Mouse (Mus musculus) embryo, embryonic 9.5 days (tissue): ENCODE data around the gene Aph1b.
"Not testable (repeated sequence)": the region's sequence is repeated elsewhere in the genome, so short reads cannot be mapped to it uniquely, and the experiment has no call there.

Experiments
- DNase-seq: peaks from one replicate; pipeline ENCODE4 v3.0.0-alpha.2; 2017; ENCODE audit errors: extremely low spot score

Aph1b gene

DNA sequence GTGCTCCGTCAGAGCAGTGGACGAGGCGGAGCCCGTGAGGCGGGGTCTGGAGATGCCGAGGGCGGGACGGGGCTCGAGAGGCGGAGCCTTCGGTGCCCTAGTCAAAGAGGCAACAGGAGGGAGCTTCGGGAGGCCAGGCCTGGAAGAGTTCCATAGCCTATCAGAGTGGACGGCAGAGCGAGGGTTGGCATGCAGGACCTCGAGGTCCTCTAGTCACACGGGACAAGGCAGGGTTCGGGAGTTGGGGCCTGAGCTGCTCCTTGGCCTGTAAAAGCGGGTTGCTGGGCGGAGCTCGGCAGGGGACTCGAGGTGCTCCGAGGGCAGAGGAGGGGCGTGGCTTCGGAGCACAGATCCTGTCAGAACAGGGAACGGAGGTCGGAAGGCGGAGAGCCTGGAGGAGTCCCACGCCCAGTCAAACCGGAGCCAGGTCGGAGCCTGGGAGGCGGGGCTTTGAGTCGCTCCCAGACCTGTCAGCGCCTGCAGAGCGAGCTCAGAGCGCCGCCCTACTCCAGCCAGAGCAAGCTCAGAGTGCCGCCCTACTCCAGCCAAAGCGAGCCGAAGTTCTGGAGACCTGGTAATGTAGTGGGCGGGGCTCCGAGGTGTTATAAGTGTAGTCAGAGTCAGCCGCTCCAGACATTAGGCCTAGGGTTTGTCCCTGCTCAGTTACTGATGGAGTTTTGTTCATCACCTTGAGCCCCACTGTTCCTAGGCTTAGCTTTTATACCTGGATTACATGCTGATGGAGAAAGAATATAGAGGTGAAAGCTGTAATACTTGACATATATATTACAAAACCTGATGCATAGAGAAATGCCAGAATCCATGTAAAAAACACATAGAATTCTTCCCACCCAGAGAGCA, at the start of gene Aph1b:
Gene Aph1b, minus strand, starts transcription at position 27 of the 861 bp plus-strand sequence.
- DNase-seq = peak; percentile 99

DNA sequence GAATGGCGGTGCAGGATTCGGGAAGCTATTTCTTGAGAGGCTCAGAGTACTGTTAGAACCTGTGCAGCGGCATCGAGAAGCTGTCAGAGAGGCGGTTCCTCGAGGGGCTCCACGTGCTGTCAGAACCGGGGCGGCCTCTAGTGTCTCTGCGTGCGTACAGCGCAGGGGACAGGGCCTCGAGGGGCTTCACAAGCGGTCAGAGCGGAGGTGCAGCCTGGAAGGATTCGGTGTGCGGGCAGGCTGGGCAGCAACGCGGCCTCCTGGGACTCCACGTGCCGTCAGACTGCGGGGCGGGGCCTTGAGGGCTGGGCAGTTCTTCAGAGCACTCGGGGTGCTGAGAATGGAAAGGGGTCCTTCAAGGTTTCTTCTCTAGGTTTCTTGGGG, 39.8 kb upstream of the Aph1b start:
- no peak for DNase-seq

DNA sequence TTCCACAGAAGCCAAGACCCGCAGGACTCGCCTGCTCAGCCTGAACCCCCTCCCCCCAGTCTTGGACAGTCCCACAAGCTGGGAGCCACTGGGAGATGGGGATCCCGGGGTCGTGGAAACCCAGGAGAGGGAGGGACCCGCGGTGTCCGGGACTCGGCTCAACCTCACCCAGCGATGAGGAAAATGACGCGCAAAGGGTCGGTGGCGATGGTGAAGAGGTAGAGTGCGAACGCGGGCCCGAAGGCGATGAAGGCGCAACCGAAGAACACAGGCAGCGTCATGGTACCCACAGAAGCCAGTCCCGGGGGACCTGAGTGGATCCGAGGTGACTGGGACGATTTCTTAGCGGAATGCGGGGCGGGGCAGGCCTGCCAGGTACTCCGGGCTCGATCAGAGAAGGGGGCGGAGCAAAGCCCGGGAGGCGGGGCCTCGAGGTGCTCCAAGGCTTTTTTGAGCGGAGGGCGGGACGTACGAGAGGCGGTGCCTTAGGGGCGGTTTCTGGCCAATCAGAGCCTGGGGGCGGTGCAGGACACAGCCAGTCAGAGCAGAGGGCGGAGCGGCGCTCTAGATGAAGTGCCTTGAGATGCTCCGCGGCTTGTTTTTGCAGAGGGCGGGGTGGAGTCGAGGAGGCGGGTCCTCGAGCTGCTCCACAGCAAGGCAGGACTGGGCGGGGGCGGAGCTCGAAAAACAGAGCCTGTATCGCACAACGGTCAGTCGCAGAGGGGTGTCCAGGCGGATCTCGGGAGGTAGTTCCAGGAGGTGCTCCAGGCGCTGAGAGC, 39.2 kb upstream of the Aph1b start, which contains the start of gene Aph1c:
Gene Aph1c, minus strand, starts transcription at position 409 of the 779 bp plus-strand sequence.
- DNase-seq = peak; percentile 98

DNA sequence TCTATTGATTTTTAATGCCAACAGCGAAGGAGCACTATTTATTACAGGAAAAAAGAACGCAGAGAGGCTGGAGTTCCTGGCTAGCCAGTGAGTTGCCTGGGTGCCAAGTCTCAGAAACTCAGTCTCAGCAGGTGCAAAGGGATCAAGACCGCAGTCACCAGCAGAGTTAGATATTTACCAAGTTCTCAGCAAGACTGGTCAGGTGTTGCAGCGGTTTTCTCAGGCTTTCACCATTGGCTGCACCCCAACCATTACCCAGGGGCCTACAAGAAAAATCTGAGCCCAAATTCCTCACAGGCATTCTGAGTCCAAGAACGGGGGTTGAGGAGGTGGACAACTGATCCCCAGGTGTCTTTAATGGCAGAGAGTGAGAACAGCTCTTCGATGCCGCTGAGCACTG, 38.6 kb upstream of the Aph1b start:
- DNase-seq = no peak

DNA sequence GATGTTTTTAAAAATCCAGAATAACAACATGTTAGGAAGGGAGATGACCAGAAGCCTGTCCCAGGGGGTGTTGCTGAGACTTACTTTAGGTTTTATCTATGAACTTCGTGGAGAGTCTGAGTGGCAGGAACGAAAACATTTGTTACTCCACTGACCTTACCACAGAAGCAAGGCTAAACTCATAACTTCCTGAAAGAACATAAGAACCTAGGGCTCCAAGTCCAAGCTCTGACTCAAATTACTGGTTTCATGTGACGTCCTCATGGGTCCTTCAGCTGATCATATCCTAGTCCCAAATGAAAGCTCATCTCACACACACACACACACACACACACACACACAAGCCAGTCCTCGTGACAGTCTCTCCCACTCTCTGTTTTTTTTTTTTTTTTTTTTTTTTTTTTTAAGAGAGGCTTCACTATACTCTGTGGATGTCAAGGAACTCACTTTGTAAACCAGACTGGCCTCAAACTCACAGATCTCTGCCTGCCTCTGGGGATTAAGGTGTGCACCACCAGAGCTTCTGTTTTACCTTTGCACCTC, 37.1 kb upstream of the Aph1b start:
- DNase-seq = no peak

DNA sequence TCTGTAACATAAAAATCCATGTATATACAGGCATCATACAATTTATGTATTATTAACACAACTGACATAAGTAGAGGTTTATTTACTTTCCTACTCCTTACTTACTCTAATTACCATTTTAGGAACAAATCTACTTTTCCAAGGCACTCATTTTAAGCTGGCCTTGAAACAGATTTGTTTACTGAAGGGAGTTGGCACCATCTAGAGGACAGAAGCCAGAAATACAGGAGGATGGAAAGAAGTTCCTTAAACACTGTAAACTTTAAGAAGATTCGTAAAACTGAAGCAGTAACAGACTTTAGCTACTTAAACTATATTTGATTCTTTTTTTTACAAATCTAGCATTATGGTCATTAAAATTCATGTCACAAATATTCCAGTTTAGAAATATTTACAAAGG, 30.7 kb upstream of the Aph1b start:
- DNase-seq = no peak

DNA sequence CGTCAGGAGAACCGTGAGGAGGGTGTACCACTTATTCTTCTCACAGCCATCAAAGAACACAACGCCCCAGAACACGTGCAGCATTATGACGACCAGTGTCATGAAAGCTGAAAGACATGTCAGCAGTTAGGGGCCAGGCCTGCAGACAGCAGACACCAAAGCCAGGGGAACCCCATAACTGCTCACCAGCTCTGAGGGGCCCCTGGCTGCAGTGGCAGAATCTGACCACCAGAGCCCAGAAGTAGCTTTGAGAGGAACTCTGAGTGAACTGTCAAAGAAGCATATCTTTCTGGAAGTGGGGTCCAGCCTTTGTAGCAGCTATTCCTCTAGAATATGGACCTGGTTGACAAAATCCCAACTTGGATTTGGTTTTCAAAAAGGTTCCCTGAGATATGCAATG, 27.0 kb upstream of the Aph1b start:
- DNase-seq = not testable (repeated sequence)

DNA sequence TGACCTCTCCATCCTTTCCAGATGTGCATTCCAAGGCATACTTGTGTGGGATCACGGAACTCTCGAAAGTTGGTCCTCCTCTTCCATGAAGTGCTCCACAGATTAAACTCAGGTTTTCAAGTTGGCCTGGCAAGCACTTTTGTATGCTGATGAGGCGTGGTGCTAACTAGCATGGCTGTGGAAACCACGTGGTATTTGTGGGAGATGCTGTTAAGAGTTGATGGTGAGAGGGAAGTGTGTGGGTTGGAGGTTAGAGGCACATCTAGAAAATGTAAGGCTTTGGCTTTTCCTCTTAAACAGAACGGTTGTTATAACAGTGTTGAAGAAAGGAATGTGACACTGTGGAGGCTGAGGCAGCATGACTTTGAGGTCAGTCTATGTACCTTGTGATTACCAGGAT, 25.7 kb upstream of the Aph1b start:
- DNase-seq = no peak

DNA sequence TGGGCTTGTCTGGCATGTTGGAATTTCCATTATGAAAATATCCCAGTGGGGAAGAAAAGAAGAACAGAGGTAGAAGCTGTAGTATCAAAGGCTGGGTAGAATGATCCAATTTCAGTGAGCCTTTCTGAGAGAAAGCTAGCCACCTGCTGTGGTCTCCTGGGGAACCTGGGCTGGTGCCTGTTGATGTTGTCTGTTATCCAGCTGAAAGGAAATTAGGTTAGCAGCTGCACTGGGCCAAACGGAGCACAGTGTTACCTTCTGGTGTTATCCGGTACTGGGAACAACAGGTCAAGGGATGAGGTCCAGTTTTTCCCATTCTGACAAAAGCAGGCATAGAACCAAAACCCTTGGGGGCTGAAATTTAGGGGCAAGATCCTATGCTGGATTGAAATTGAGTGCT, 18.1 kb upstream of the Aph1b start:
- DNase-seq = no peak

DNA sequence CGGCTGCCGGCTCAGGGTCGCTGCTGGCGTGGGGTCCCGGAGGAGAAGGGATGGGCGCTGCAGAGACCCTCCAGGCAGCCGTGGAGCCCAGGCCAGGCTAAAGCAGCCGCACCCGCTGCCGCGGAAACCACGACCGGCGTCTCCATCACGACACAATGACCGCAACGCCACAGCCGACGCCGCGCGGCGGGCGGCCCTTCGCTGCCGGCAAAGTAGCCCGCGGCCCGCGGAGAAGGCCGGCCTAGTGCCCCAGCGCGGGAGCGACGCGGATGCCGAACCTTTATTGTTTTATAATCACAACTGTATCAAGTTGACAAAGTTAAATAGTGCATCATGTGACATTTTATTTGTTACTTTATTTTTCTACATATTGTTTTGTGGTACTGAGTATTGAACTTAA, 10.7 kb upstream of the Aph1b start:
- peak; percentile 50 for DNase-seq

DNA sequence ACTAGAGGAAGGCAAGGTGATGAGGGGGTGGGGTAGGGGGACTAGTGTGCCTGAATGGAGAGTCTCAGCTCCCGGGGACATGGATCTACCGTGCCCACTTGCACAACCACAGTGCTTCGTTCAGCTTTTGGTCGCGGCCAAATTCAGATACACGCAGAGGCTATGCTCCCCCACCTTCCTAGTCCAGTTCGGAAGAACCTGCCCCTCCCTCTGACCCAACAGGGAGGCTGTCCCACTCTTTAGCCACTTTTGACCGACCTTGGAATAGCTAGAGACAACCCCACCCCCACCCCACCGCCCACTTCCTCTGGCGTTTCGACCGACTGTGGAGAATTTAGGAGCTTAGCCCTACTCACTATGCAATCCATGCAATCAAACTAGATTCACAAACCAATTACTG, 6.7 kb upstream of the Aph1b start:
- no peak for DNase-seq

DNA sequence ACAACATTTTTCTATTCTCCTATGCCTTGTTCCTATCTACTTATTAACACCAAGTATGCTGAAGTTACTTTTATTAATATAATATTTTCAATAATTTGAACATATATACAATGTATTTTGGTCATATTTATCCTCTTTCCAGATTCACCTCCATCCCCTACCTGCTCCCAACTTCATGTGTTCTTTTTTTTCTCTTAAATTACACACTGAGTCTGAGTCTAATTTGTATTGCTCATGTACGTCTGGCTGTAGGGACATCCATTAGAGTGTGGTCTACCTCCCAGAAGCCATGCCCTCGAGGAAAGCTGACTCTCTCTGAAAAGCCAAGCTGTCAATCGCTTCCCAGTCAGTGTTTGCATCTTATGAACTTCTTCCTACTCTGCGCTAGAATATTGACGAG, 1.4 kb upstream of the Aph1b start, which contains the start of gene Gm10647:
Gene Gm10647, plus strand, starts transcription at position 301 of the 400 bp plus-strand sequence.
- no peak for DNase-seq

DNA sequence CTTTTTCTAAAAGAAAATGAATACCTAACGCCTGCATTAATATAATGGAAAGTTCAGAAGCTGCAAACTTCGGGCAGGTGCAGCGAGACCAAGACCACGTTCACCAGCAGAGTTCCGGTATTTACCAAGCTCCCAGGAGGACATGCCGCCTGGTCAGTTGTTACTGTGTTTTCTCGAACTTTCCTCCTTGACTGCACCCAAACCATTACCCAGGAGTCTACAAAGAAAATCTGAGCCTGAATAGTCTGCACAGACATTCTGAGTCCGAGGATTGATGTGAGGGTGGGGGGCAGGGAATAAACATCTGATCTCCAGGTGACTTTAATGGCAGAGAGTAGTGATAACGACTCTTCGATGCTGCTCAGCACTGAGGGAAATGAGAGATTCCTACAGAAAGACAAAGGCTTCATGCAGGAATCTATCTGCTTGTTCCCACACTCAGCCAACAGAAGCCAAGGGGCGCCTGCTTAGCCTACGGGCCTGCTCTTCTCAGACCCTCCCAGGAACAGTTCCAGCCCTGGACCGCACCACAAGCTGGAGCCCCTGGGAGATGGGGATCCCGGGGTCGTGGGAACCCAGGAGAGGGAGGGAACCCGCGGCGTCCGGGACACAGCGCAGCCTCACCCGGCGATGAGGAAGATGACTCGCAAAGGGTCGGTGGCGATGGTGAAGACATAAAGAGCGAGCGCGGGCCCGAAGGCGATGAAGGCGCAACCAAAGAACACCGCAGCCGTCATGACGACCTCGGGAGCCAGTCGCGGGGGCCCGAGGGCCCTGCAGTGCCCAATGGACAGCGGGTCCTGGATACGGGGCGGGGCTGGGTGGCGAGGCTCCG, 444 bp downstream of the Aph1b start:
- DNase-seq = no peak

DNA sequence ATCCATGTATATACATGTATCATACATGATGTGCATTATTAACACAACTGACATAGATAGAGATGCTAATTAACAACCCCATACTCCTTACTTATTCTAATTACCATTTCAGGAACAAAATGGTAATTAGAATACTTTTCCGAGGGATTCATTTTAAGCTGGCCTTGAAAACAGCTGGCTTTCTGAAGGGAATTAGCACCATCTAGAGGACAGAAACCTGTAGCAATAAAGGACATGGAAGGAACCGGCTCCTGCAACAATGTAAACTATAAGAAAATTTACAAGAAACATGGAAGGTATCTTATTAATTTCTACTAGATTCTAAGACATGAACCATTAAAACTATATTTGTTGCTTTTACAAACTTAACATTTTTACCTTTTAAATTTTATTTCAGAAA, 7.5 kb downstream of the Aph1b start:
- DNase-seq = peak; percentile 35

DNA sequence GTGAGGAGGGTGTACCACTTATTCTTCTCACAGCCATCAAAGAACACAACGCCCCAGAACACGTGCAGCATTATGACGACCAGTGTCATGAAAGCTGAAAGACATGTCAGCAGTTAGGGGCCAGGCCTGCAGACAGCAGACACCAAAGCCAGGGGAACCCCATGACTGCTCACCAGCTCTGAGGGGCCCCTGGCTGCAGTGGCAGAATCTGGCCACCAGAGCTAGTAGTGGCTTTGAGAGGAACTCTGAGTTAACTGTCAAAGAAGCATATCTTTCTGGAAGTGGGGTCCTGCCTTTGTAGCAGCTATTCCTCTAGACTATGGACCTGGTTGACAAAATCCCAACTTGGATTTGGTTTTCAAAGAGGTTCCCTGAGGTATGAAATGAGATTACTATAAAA, 10.7 kb downstream of the Aph1b start:
- not testable (repeated sequence) for DNase-seq

DNA sequence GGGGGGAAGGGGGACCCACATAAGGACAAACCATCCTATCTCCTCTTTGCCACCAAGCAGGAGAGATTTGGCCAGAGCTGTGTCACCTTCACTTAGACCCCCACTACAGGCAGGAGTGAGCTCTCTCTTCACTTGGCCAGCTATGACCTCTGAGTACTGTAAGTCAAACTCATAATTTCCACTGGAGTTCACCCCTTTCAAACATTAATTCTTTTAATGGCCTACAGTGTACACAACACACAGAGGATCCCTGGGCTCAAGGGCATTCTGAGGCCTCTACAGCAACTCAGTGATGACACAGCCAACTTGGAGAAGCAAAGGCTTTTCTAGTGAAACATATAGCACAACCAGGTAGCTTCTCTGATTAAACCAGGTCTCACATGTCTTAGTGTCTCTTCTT, 24.6 kb downstream of the Aph1b start:
- no peak for DNase-seq

DNA sequence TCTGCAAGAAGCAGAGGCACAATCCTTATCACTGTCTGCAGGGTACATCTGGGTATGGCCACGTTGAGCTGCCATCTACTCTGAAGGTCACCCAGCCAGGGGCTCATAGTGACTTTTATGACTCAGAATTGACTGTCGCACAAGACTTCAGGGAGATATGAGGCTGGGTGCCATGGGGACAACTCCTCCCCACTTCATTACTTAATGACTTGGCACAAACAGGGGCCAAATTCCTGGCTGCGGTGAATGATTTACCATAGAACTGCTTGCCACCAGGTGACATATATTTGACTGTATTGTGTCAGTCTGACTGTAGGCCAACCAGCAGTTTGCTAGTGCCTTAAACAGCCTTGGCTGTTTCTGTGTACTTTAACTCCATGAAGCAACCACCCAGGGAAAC, 26.0 kb downstream of the Aph1b start:
- DNase-seq = no peak

DNA sequence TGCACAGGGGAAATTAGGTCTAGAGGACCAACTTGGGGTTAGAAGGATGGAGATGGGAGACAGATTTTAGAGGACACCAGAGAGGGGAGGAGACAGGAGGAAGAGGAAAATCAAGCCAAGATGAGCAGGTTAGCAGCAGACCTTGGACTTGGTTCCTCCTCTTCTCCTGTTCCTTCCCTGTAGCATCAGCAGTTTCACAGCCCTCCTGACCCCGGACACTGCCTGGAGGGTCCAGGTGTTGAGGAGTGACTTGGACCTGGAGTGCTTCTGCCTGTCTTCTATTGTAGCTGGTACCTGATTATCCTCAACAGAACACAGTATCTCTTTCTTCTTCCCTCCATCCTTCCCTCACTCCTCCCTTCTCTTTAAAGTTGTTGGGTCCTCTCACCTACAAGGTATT, 26.6 kb downstream of the Aph1b start:
- no peak for DNase-seq

DNA sequence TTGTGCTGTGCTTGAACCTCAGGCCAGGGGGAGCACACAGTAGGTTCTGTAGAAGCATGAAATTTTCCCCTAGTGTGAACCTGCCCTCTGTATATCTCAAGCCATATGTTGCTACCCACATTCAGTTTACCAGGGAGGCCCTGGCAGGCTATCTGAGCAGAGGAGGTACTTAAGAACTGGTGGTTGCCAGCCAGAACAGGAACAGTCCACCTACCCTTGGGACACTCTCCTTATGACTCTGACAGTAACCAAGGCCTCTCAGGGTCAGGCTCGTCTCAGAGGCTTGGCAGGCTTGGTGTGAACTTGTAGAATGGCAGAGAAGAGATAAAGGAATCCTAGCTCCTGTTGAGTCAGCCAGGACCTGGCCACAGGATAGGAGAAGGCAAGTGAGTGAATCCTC, 34.3 kb downstream of the Aph1b start:
- DNase-seq = no peak

DNA sequence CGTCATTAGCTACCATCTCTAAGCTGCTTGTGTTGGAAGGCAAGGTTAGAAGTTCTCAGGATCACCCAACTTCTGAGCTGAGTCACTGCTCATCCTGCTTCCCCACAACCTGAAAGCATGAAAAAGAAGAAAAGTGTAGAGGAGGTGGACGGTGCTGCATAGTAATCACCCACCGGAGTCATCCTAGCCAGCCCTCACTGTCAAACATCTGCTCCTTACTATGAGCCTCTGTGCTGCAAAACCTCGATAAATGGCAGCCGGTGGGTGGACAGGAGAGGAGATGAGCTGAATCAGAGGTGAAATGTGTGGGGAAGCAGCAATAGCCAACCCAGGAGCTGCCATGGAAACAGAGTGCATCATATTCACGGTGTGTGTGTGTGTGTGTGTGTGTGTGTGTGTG, 42.4 kb downstream of the Aph1b start:
- DNase-seq = no peak

DNA sequence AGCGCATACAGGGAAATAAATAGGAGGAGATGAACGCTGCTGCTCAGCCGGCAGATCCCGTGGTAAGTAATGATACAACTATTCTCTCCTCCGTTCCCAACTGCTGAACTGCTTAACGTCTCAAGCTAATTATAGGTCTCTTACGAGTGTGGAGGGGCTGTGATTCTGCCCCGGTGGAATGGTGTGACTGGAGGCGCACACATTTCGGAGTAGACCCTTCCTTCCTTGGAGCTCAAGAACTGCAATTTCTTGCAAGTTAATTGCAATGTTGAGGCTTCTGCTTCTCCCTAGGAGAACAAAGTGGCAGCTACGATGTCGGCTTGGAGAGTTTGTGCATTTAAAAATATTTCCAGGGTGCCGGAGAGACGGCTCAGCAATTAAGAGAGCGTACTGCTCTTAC, 46.9 kb downstream of the Aph1b start:
- no peak for DNase-seq

DNA sequence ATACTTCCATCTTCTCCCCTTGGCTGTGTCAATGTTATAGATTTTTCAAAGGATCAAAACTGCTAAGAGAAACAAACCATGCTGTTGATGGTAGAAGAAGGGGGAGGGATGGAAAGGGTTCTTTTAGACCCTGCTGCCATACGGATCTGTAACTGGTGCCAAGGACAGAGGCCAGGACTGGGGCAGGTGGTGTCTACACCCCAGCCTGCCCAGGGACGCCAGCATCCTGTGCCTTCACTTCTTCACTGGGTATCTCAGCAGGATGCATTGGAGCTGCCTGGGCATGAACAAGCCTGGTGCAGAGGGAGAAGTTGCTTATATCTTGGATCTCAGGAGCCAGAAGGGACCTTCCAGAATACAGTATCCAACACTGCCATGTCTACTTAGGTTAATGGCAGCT, 50.8 kb downstream of the Aph1b start:
- DNase-seq = no peak
